ENCODE assay signal across 10 mouse cellular contexts in the genomic region with DNA sequence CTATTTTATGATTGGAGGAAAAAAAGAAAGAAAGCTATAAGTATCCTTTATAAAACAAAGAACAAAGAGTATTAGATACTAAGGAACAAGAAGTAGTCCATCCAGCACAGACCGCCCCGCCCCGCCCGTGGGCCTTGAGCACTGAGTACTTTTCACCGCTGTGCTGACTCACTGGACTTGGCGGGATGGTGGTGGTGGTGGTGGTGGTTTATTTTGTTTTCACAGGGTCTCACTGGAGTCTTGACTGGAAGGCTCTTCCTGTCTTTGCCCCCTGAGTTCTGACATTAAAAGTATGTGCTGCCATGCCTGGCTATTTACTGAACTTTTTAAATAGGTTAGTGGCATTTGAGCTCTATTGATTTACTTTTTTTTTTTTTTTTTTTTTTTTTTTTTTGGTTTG.
"Had no signal": no experiment of that assay in that cellular context is flagged by ENCODE, and none has a peak within 500 bp of the region (broad histone marks: within the 10 kb centered on the region; RNA-seq: fewer than 3 reads in every experiment).

No protein-coding gene starts in this region.

- DNase-seq: kidney, postnatal 14 days; left cerebral cortex, postnatal 4 days; lung, adult 18-20 months; right cerebral cortex, adult 18-20 months; right cerebral cortex, postnatal 25 days; thymus, postnatal 4 days had no signal

- H3K27me3 ChIP-seq: kidney, embryonic 15.5 days; limb, embryonic 15.5 days; midbrain, embryonic 13.5 days had no signal

- ATAC-seq: midbrain, embryonic 13.5 days had no signal

- H3K9me3 ChIP-seq: kidney, embryonic 15.5 days; limb, embryonic 15.5 days; midbrain, embryonic 13.5 days had no signal

- H3K4me1 ChIP-seq: limb, embryonic 15.5 days; midbrain, embryonic 13.5 days had no signal

- H3K4me3 ChIP-seq: kidney, embryonic 15.5 days; limb, embryonic 15.5 days; midbrain, embryonic 13.5 days had no signal

- H3K9ac ChIP-seq: kidney, embryonic 15.5 days; limb, embryonic 15.5 days; liver, embryonic 14.5 days; midbrain, embryonic 13.5 days had no signal

- H3K27ac ChIP-seq: kidney, embryonic 15.5 days; limb, embryonic 15.5 days; liver, embryonic 14.5 days; midbrain, embryonic 13.5 days had no signal

- H3K4me2 ChIP-seq: kidney, embryonic 15.5 days; limb, embryonic 15.5 days; midbrain, embryonic 13.5 days had no signal
